Comparison of ENCODE assay signal across 8 mouse cellular contexts in the genomic region with DNA sequence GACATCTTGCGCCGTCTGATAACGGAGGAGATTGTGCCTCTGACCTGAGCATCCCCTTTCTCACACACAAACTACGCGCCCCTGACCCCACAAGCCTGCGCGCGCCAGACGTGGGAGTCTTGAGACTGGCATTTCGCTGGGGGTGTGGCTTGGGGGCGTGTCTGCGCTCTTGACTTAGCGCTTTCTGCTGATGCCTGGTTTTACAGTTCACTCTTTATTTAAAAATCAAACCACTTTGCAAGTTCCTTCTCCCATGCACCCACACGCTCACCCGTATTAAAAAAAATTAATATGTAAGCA. TPM values are rescaled to one million over a fixed set of nuclear protein-coding genes. Genes with fewer than 3 reads are reported as not detected.
DNase-seq lines count a peak whose midpoint lies in the region; ATAC-seq and TF ChIP-seq lines count a peak whose summit lies in the region.
"Not testable (repeated sequence)": the region's sequence is repeated elsewhere in the genome, so short reads cannot be mapped to it uniquely, and the experiment has no call there.

No protein-coding gene starts in this region.

- H3K9me3 ChIP-seq in ES-Bruce4 (replicated peaks; ENCODE audit: control insufficient read depth, insufficient read depth, low read length, poor library complexity, severe bottlenecking); forebrain, embryonic 14.5 days (replicated peaks; ENCODE audit: control insufficient read depth, low read length); kidney, embryonic 16.5 days (ENCODE audit: low read length); liver, embryonic 14.5 days (ENCODE audit: control insufficient read depth, low read length); midbrain, embryonic 15.5 days; stomach, embryonic 14.5 days (ENCODE audit: control insufficient read depth, low read depth, low read length): not testable (repeated sequence)

- not testable (repeated sequence) for H3K27ac ChIP-seq in ES-Bruce4 (ENCODE audit: insufficient read depth, low read length); cerebellum, adult 2 months (ENCODE audit: insufficient read depth, low read length); forebrain, embryonic 14.5 days (ENCODE audit: low read depth, low read length); kidney, embryonic 16.5 days (ENCODE audit: low read length); liver, embryonic 14.5 days; stomach, embryonic 14.5 days (ENCODE audit: low read length)
- H3K27ac ChIP-seq in midbrain, embryonic 15.5 days, result peak overlapping the region; percentile 55; the same call in 1 of the 2 replicates

- not testable (repeated sequence) for TF ChIP-seq EP300 in ES-Bruce4 (IDR thresholded peaks at IDR 0.05; ENCODE audit: insufficient read depth, low read depth, low read length); liver, embryonic 14.5 days (IDR thresholded peaks at IDR 0.05; ENCODE audit: low read depth)

- not testable (repeated sequence) for DNase-seq in cerebellum, adult 2 months; liver, embryonic 14.5 days (ENCODE audit: low read depth in 3 of 3, low spot score in 3 of 3)
- DNase-seq in forebrain, embryonic 14.5 days (ENCODE audit: low spot score), result peak; percentile 75

- WGBS in cerebellum, adult 2 months, result under 1% methylated on average over 15 of the region's 15 CpGs
- WGBS in forebrain, embryonic 14.5 days, result under 1% methylated on average over 12 of the region's 15 CpGs
- whole genome bisulfite sequencing in kidney, embryonic 16.5 days, result under 1% methylated on average over 12 of the region's 15 CpGs
- 2% methylated on average over 12 of the region's 15 CpGs for WGBS in liver, embryonic 14.5 days (ENCODE audit: insufficient replicate concordance)
- WGBS in midbrain, embryonic 15.5 days, result 0% methylated on average over 15 of the region's 15 CpGs
- 0% methylated on average over 12 of the region's 15 CpGs for WGBS in stomach, embryonic 14.5 days

- H3K9ac ChIP-seq in ES-Bruce4 (ENCODE audit: low read depth, poor library complexity, severe bottlenecking); forebrain, embryonic 14.5 days (ENCODE audit: low read length); kidney, embryonic 16.5 days (replicated peaks; ENCODE audit: low read length); liver, embryonic 14.5 days (replicated peaks); stomach, embryonic 14.5 days (replicated peaks; ENCODE audit: low read depth, low read length): not testable (repeated sequence)
- peak overlapping the region; percentile 22; the same call in 1 of the 2 replicates for H3K9ac ChIP-seq in midbrain, embryonic 15.5 days

- not testable (repeated sequence) for H3K36me3 ChIP-seq in ES-Bruce4 (ENCODE audit: control insufficient read depth, insufficient read depth, low read length, poor library complexity, severe bottlenecking); forebrain, embryonic 14.5 days (ENCODE audit: control insufficient read depth, insufficient read depth, low read length); kidney, embryonic 16.5 days (ENCODE audit: insufficient read depth, low read length); liver, embryonic 14.5 days (replicated peaks; ENCODE audit: control insufficient read depth, insufficient read depth, low read depth); midbrain, embryonic 15.5 days (replicated peaks); stomach, embryonic 14.5 days (ENCODE audit: control insufficient read depth, insufficient read depth, low read length)

- not testable (repeated sequence) for TF ChIP-seq POLR2A in ES-Bruce4 (IDR thresholded peaks at IDR 0.05; ENCODE audit: insufficient read depth, low read length); cerebellum, adult 2 months (IDR thresholded peaks at IDR 0.05; ENCODE audit: borderline replicate concordance, insufficient read depth, low read length)

- not testable (repeated sequence) for H3K4me1 ChIP-seq in ES-Bruce4 (ENCODE audit: control insufficient read depth, insufficient read depth, low read length); cerebellum, adult 2 months (ENCODE audit: control insufficient read depth, insufficient read depth, low read length); forebrain, embryonic 14.5 days (ENCODE audit: control insufficient read depth, insufficient read depth, low read length); kidney, embryonic 16.5 days (ENCODE audit: insufficient read depth, low read length); liver, embryonic 14.5 days (replicated peaks; ENCODE audit: control insufficient read depth in 2 of 2, insufficient read depth in 2 of 2, low read length in 1 of 2); midbrain, embryonic 15.5 days; stomach, embryonic 14.5 days (ENCODE audit: control insufficient read depth, insufficient read depth, low read length)

- ATAC-seq in forebrain, embryonic 14.5 days, result peak; percentile 78
- ATAC-seq in hematopoietic stem cell, adult 5-6 weeks (replicated peaks in 1 of 2; ENCODE audit: insufficient read depth in 1 of 2, low FRiP score in 2 of 2, low TSS enrichment in 1 of 2, low read depth in 1 of 2, poor library complexity in 2 of 2, severe bottlenecking in 2 of 2), result peak; percentile 49 to 60
- ATAC-seq in kidney, embryonic 16.5 days (ENCODE audit: low FRiP score, low TSS enrichment), result peak; percentile 74; the same call in 1 of the 2 replicates
- peak; percentile 45; the same call in 1 of the 2 replicates for ATAC-seq in liver, embryonic 14.5 days (ENCODE audit: insufficient read depth)
- ATAC-seq in midbrain, embryonic 15.5 days (replicated peaks), result peak; percentile 84; the same call in 1 of the 2 replicates
- ATAC-seq in stomach, embryonic 14.5 days (ENCODE audit: insufficient number of reproducible peaks, insufficient read depth, low FRiP score, low read depth), result peak; percentile 62; the same call in 1 of the 2 replicates

- peak overlapping the region; percentile 43 for H3K4me2 ChIP-seq in forebrain, embryonic 14.5 days (ENCODE audit: low read length)
- peak overlapping the region; percentile 53 for H3K4me2 ChIP-seq in kidney, embryonic 16.5 days (replicated peaks; ENCODE audit: low read depth, low read length)
- peak overlapping the region; percentile 22 for H3K4me2 ChIP-seq in liver, embryonic 14.5 days (ENCODE audit: low read depth)
- H3K4me2 ChIP-seq in midbrain, embryonic 15.5 days, result peak overlapping the region; percentile 53
- peak overlapping the region; percentile 42 for H3K4me2 ChIP-seq in stomach, embryonic 14.5 days (replicated peaks; ENCODE audit: low read depth, low read length)

- TF ChIP-seq CTCF in ES-Bruce4 (IDR thresholded peaks at IDR 0.05; ENCODE audit: low read depth, low read length); cerebellum, adult 2 months (IDR thresholded peaks at IDR 0.05; ENCODE audit: borderline replicate concordance, insufficient read depth, low read depth, low read length); liver, embryonic 14.5 days (IDR thresholded peaks at IDR 0.05; ENCODE audit: low read depth): not testable (repeated sequence)

- not testable (repeated sequence) for H3K27me3 ChIP-seq in ES-Bruce4 (ENCODE audit: control insufficient read depth, insufficient read depth, low read length, poor library complexity, severe bottlenecking); cerebellum, adult 2 months (ENCODE audit: control insufficient read depth, insufficient read depth, low read length); forebrain, embryonic 14.5 days (replicated peaks; ENCODE audit: control insufficient read depth, insufficient read depth, low read length); kidney, embryonic 16.5 days (ENCODE audit: insufficient read depth, low read length); liver, embryonic 14.5 days (ENCODE audit: control insufficient read depth, insufficient read depth, low read length); midbrain, embryonic 15.5 days (replicated peaks); stomach, embryonic 14.5 days (ENCODE audit: control insufficient read depth, insufficient read depth, low read length)

- H3K4me3 ChIP-seq in ES-Bruce4 (ENCODE audit: low read depth, low read length), result peak overlapping the region; percentile 56
- H3K4me3 ChIP-seq in cerebellum, adult 2 months (replicated peaks; ENCODE audit: insufficient read depth, low read depth, low read length), result peak overlapping the region; percentile 50
- peak overlapping the region; percentile 32 for H3K4me3 ChIP-seq in forebrain, embryonic 14.5 days (ENCODE audit: low read depth, low read length)
- H3K4me3 ChIP-seq in kidney, embryonic 16.5 days (ENCODE audit: low read length), result peak overlapping the region; percentile 46
- peak overlapping the region in 1 of 2 experiments; percentile 27; a peak in 1 of 4 replicates for H3K4me3 ChIP-seq in liver, embryonic 14.5 days (ENCODE audit: insufficient read depth in 1 of 2, low read depth in 2 of 2, low read length in 2 of 2)
- H3K4me3 ChIP-seq in midbrain, embryonic 15.5 days, result peak overlapping the region; percentile 44
- peak overlapping the region; percentile 26; the same call in 1 of the 2 replicates for H3K4me3 ChIP-seq in stomach, embryonic 14.5 days (ENCODE audit: low read depth, low read length)

RNA-seq across cellular contexts. Expression of gene Gpr137b, which starts 0.2 kb away (rescaled TPM):
- polyA plus RNA-seq in ES-Bruce4 (2011; ENCODE audit: insufficient read depth, insufficient read length, low read depth, missing spikeins), result 16.8 and 22.9 TPM in 2 replicates
- polyA plus RNA-seq in cerebellum, adult 2 months (2012; rRNA removed), result 22.7 and 25.3 TPM in 2 replicates
- 21.4 and 24.0 TPM in 2 replicates for polyA plus RNA-seq in forebrain, embryonic 14.5 days (2014; fragmentation: Nextera tagmentation; extraction: Ambion mirVana)
- 4.1 and 6.3 TPM in 2 replicates for total RNA-seq in hematopoietic stem cell, adult 5-6 weeks (2017)
- polyA plus RNA-seq in kidney, embryonic 16.5 days (2015; fragmentation: Nextera tagmentation; extraction: Ambion mirVana), result 27.1 and 29.2 TPM in 2 replicates
- 2.4 and 2.5 TPM in 2 replicates for polyA plus RNA-seq in liver, embryonic 14.5 days (2012; rRNA removed)
- 2.0 and 2.1 TPM in 2 replicates for polyA plus RNA-seq in liver, embryonic 14.5 days (2014; fragmentation: Nextera tagmentation; extraction: Ambion mirVana)
- polyA plus RNA-seq in midbrain, embryonic 15.5 days (2015; fragmentation: Nextera tagmentation; extraction: Ambion mirVana), result 28.5 and 29.9 TPM in 2 replicates
- 10.4 and 10.8 TPM in 2 replicates for polyA plus RNA-seq in stomach, embryonic 14.5 days (2014; fragmentation: Nextera tagmentation; extraction: Ambion mirVana)

RNA-seq across cellular contexts. Expression of gene Nid1, which starts 43.3 kb away (rescaled TPM):
- polyA plus RNA-seq in ES-Bruce4 (2011; ENCODE audit: insufficient read depth, insufficient read length, low read depth, missing spikeins), result 41.2 and 41.9 TPM in 2 replicates
- 14.4 and 16.6 TPM in 2 replicates for polyA plus RNA-seq in cerebellum, adult 2 months (2012; rRNA removed)
- polyA plus RNA-seq in forebrain, embryonic 14.5 days (2014; fragmentation: Nextera tagmentation; extraction: Ambion mirVana), result 20.8 and 23.5 TPM in 2 replicates
- total RNA-seq in hematopoietic stem cell, adult 5-6 weeks (2017), result 0.45 TPM in 1 of 2 replicates, not detected in the other
- 130 and 135 TPM in 2 replicates for polyA plus RNA-seq in kidney, embryonic 16.5 days (2015; fragmentation: Nextera tagmentation; extraction: Ambion mirVana)
- 18.2 and 18.3 TPM in 2 replicates for polyA plus RNA-seq in liver, embryonic 14.5 days (2012; rRNA removed)
- 16.9 and 22.7 TPM in 2 replicates for polyA plus RNA-seq in liver, embryonic 14.5 days (2014; fragmentation: Nextera tagmentation; extraction: Ambion mirVana)
- polyA plus RNA-seq in midbrain, embryonic 15.5 days (2015; fragmentation: Nextera tagmentation; extraction: Ambion mirVana), result 38.6 and 42.2 TPM in 2 replicates
- polyA plus RNA-seq in stomach, embryonic 14.5 days (2014; fragmentation: Nextera tagmentation; extraction: Ambion mirVana), result 87.6 and 97.9 TPM in 2 replicates
